Mouse (Mus musculus) neutrophil, adult 5-6 weeks (primary cell): ENCODE data around the gene Sema7a. TPM values are rescaled to one million over a fixed set of nuclear protein-coding genes. Genes with fewer than 3 reads are reported as not detected.

Experiments
- ATAC-seq: fragments of 151-379, 151-347 bp; 2 replicates; pipeline ENCODE4 v1.8.0; 2017; ENCODE audit warnings: mild to moderate bottlenecking, moderate TSS enrichment; ENCODE audit not compliant: insufficient number of reproducible peaks, poor library complexity, low FRiP score, severe bottlenecking; ENCODE audit errors: extremely low read depth
- total RNA-seq: library from RNA; stranded (forward); fragments of 200-1000 nt; gene quantifications from 2 replicates; pipeline ENCODE4 v1.2.3, GENCODE M21; 2017

Gene Sema7a
- total RNA-seq, 1 experiment from 2014 or later = 7.4 TPM

- ATAC-seq = no peak
These were observed 57.7 kb downstream of the Sema7a start for GRCm38 (mm10) chr9:57997511-57998031.

- ATAC-seq = peak; percentile 79
These were observed 58.2 kb downstream of the Sema7a start for GRCm38 (mm10) chr9:57998032-57998659.

- ATAC-seq = no peak
These were observed 58.8 kb downstream of the Sema7a start for GRCm38 (mm10) chr9:57998685-57999084.

GRCm38 (mm10) chr9:57999676-58000075, 59.8 kb downstream of the Sema7a start:
- ATAC-seq = no peak

- ATAC-seq = no peak
These were observed 63.4 kb downstream of the Sema7a start for GRCm38 (mm10) chr9:58003272-58003671.

GRCm38 (mm10) chr9:58005753-58006461, 66.0 kb downstream of the Sema7a start, which contains the start of gene Cyp11a1:
Gene Cyp11a1 (plus strand): TSS chr9:58006411.
- ATAC-seq = peak; percentile 57; the same call in 1 of the 2 replicates

GRCm38 (mm10) chr9:58008336-58009014, 68.6 kb downstream of the Sema7a start:
- ATAC-seq = no peak

- ATAC-seq = no peak
These were observed 69.1 kb downstream of the Sema7a start for GRCm38 (mm10) chr9:58009015-58009362.

- no peak for ATAC-seq
These were observed 69.7 kb downstream of the Sema7a start for GRCm38 (mm10) chr9:58009588-58009987.

GRCm38 (mm10) chr9:58011027-58011426, 71.1 kb downstream of the Sema7a start:
- no peak for ATAC-seq

GRCm38 (mm10) chr9:58011552-58011951, 71.6 kb downstream of the Sema7a start:
- no peak for ATAC-seq

Other genes starting within 250 kb of the Sema7a start
- 4.5 and 5.8 TPM in 2 replicates for gene Edc3, start 231.6 kb upstream of the Sema7a start, total RNA-seq
- gene Clk3, start 174.3 kb upstream of the Sema7a start, total RNA-seq = 110 and 117 TPM in 2 replicates
- 47.4 and 51.3 TPM in 2 replicates for gene Arid3b, start 103.3 kb upstream of the Sema7a start, total RNA-seq
- gene Ubl7, start 29.1 kb upstream of the Sema7a start, total RNA-seq = 42.5 and 51.2 TPM in 2 replicates
- gene Cyp11a1, start 66.3 kb downstream of the Sema7a start, total RNA-seq = 2.6 and 2.7 TPM in 2 replicates
- not detected in 2 replicates for gene Stra6, start 123.7 kb downstream of the Sema7a start, total RNA-seq
- gene Ccdc33, start 178.7 kb downstream of the Sema7a start, total RNA-seq = not detected in 2 replicates